Mouse (Mus musculus) liver (tissue): Measurements from ENCODE around the gene Gnpat.
"Not testable (repeated sequence)": the region's sequence is repeated elsewhere in the genome, so short reads cannot be mapped to it uniquely, and the experiment has no call there.

Experiments used
- DNase-seq: peaks from one replicate; pipeline ENCODE4 v3.0.0-alpha.2; 2020; ENCODE audit warnings: mixed read lengths

The Gnpat gene

GRCm38 (mm10) chr8:124862321-124863162 lies at the start of gene Gnpat, which contains the start of gene 2810004N23Rik:
Gene Gnpat (plus strand): TSS chr8:124863033.
Gene 2810004N23Rik (minus strand): TSS chr8:124863120.
- peak; percentile 90 for DNase-seq

- DNase-seq, result no peak
Measured at GRCm38 (mm10) chr8:124813326-124813725, 49.5 kb upstream of the Gnpat start.

- DNase-seq, result no peak
Measured at GRCm38 (mm10) chr8:124815870-124816269, 47.0 kb upstream of the Gnpat start.

- DNase-seq, result no peak
Measured at GRCm38 (mm10) chr8:124816866-124817265, 46.0 kb upstream of the Gnpat start.

- DNase-seq, result no peak
Measured at GRCm38 (mm10) chr8:124817361-124817760, 45.5 kb upstream of the Gnpat start.

GRCm38 (mm10) chr8:124819612-124820115 lies 43.2 kb upstream of the Gnpat start:
- no peak for DNase-seq

- DNase-seq, result no peak
Measured at GRCm38 (mm10) chr8:124820125-124820524, 42.7 kb upstream of the Gnpat start.

- DNase-seq, result no peak
Measured at GRCm38 (mm10) chr8:124823497-124823896, 39.3 kb upstream of the Gnpat start.

GRCm38 (mm10) chr8:124826658-124827057 lies 36.2 kb upstream of the Gnpat start:
- DNase-seq, result no peak

- DNase-seq, result peak; percentile 44
Measured at GRCm38 (mm10) chr8:124827387-124827786, 35.4 kb upstream of the Gnpat start.

- DNase-seq, result no peak
Measured at GRCm38 (mm10) chr8:124828561-124829240, 34.1 kb upstream of the Gnpat start.

GRCm38 (mm10) chr8:124830050-124830449 lies 32.8 kb upstream of the Gnpat start:
- no peak for DNase-seq

GRCm38 (mm10) chr8:124831531-124831930 lies 31.3 kb upstream of the Gnpat start:
- no peak for DNase-seq

- DNase-seq, result no peak
Measured at GRCm38 (mm10) chr8:124831941-124832340, 30.9 kb upstream of the Gnpat start.

GRCm38 (mm10) chr8:124833430-124834205 lies 29.2 kb upstream of the Gnpat start:
- DNase-seq, result no peak

GRCm38 (mm10) chr8:124835848-124836247 lies 27.0 kb upstream of the Gnpat start:
- DNase-seq, result no peak

GRCm38 (mm10) chr8:124836273-124836672 lies 26.6 kb upstream of the Gnpat start:
- no peak for DNase-seq

GRCm38 (mm10) chr8:124836907-124837306 lies 25.9 kb upstream of the Gnpat start:
- DNase-seq, result no peak

- DNase-seq, result no peak
Measured at GRCm38 (mm10) chr8:124837956-124838355, 24.9 kb upstream of the Gnpat start.

GRCm38 (mm10) chr8:124839371-124839770 lies 23.5 kb upstream of the Gnpat start:
- no peak for DNase-seq

GRCm38 (mm10) chr8:124840900-124841299 lies 21.9 kb upstream of the Gnpat start:
- DNase-seq, result no peak

- DNase-seq, result no peak
Measured at GRCm38 (mm10) chr8:124841775-124842174, 21.1 kb upstream of the Gnpat start.

GRCm38 (mm10) chr8:124842929-124843328 lies 19.9 kb upstream of the Gnpat start:
- not testable (repeated sequence) for DNase-seq
